Mouse (Mus musculus) spleen, adult 12 weeks (tissue): Measurements from ENCODE around the gene Rest.
"Not testable (repeated sequence)": the region's sequence is repeated elsewhere in the genome, so short reads cannot be mapped to it uniquely, and the experiment has no call there.

Experiments used
- DNase-seq: peaks from one replicate; pipeline ENCODE4 v3.0.0; 2022; ENCODE audit warnings: low spot score

The Rest gene

DNA sequence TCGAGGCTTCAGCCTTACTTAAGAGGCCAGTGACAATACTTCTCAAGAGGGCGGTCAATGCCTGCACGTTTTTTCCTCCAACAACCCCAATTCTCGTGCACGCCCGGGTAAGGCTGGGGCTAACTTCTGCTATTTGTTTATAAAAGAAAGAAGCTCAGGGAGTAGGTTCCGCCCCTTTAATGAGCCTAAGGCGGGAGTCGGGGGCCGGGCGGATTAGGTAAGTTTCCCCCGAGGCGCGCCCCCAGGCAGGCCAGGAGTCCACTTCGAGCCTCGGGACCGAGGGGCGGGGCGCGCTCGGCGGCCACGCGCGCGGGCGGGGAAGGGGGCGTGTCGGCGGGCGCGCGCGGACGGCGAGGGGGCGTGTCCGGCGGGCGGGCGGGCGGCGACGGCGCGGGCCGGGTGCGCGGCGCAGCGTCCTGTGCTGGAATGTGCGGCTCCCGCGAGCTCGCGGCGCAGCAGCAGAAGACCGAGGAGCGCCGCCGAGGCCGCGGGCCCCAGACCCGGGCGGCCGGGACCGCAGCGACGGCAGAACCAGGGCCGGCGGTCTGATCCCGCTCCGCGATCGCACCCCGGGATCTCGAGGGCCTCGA, at the start of gene Rest:
TSS of gene Rest (plus strand) at position 411 of the 590 bp plus-strand sequence.
- DNase-seq: peak; percentile 73

GRCm38 (mm10) chr5:77217211-77217610, 48.1 kb upstream of the Rest start:
- DNase-seq: peak; percentile 51

- DNase-seq: no peak
These were observed 47.6 kb upstream of the Rest start for GRCm38 (mm10) chr5:77217724-77218123.

DNA sequence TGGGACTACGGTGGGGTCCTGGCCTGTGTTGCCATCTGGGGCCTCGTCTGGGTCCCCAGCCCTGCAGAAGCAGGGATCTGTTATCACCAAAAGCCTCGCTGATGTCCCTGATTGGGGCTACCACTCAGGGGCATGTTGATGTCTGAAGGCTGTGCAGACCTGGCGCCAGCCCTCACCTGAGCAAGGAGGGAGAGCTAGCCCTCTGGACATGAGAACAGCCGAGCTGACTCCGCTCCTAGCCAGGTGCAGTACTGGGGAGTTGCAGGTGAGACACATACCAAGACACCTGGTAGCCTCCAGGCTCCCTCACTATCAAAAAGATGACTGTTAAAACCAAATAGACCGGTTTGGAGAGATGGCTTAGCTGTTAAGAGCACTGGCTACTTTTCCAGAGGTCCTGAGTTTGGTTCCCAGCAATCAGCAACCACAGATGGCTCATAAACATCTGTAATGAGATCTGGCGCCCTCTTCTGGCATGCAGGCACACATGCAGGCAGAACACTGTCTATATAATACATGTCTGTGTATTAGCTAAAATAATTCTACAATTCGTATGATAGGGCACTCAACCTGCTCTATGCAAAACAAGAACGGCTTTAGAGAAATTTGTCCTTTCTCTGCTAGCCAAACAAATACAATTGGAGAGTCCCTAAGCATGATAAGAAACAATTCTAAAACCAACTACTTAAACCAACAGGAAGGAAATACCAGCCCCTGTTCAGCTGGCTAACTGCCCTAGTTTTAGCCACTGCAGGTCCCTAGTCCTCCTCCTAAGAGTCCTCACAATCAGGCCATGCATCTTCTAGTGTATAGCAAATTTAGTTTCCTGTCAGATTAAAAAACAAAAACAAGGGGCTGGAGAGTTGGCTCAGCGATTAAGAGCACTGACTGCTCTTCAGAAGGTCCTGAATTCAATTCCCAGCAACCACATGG, 42.0 kb upstream of the Rest start:
- DNase-seq: peak; percentile 7

GRCm38 (mm10) chr5:77228986-77229385, 36.3 kb upstream of the Rest start:
- DNase-seq: no peak

- not testable (repeated sequence) for DNase-seq
These were observed 33.4 kb upstream of the Rest start for GRCm38 (mm10) chr5:77231863-77232262.

DNA sequence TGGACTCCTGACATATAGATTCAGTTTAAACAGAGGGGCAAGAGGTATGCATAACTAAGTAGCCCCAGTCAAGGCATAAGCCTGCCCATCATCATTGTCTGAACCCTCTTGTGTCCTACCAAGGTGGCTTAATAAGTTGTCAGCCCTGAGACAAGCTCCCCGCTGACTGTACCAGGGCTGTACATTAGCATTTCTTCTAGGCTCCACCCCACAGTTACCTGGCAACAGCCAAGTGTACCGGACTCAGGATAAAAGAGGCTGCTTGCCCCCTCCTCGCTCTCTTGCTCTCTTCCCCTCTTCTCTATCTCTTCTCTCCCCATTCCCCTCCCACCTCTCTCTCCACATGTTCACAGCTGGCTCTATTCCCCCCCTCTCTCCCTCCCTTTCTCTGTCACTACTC, 30.4 kb upstream of the Rest start:
- DNase-seq: no peak

- no peak for DNase-seq
These were observed 28.2 kb upstream of the Rest start for GRCm38 (mm10) chr5:77237104-77237503.

GRCm38 (mm10) chr5:77244331-77244987, 20.8 kb upstream of the Rest start:
- DNase-seq: no peak

- DNase-seq: no peak
These were observed 19.9 kb upstream of the Rest start for GRCm38 (mm10) chr5:77245463-77245786.

DNA sequence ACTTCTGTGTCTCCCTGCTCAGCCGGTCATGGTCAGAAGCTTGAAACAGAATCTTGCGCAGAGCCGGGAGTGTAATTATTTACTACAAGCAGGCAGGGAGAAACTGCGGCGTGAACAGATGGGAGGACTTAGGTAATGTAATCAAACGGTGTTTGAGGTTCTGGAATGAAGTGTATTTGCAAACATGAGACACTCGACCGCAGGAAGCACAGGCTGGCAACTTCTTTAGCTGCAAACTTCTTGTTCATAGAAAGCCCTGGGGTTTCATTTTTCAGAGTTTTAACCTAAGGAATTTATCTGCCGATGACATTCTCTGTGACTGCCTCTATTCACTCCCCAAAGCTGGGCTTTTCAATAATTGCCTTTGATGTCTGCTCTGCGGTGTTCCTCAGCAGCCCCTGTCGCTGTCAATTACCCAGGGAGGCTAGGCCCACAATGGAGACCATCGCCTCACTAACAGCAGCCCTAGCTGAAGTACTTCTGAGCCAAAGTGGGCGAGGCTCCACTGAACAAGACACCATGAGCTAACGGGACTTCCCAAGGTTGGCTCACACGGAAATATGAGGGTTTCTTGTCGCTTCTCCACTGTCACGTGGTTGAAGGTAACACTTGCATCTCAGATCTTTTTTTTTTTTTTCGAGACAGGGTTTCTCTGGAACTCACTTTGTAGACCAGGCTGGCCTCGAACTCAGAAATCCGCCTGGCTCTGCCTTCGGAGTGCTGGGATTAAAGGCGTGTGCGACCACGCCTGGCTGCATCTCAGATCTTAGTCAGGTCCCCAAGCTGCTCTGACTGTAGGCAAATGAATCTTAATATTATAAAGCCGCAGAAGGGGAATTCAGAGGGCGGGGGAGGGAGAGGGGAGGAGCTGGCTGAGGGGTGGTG, 19.3 kb upstream of the Rest start:
- DNase-seq: peak; percentile 26

GRCm38 (mm10) chr5:77250083-77250482, 15.2 kb upstream of the Rest start:
- DNase-seq: no peak

DNA sequence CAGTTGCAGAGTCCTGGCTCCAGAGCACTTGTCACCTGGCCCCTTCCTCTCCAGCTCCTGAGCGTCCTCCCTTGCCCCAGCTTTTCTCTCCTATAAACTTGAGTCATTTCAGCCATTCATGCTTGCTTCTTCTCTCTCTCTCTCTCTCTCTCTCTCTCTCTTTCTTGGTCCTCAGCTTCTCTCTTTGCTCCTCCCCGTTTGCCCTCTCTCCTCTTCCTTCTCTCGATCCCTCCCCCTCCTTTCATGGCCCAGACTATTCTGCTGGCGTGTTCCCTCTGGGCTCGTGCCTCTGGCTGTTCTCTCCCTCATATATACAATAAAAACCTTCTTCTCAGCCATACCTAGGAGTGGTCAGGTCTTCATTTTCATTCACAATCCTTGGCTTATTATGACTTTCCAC, 13.6 kb upstream of the Rest start:
- no peak for DNase-seq

- DNase-seq: no peak
These were observed 13.0 kb upstream of the Rest start for GRCm38 (mm10) chr5:77252115-77252827.

DNA sequence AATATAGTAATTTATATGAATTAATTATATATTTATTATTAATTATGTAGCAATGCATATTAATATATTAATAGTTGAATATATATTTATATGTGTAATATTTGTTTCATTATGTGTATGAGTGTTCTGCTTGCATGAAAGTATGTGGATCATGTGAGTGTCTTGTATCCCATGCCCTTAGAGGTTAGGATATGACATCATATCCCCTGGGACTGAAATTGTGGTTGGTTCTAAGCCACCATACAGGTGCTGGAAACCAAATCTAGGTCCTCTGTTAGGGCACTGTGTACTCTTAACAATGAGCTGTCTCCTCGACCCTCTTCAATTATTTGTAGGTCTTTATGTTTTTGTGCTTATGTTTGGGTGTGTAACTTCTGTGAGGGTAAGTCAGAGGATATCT, 12.1 kb upstream of the Rest start:
- no peak for DNase-seq

DNA sequence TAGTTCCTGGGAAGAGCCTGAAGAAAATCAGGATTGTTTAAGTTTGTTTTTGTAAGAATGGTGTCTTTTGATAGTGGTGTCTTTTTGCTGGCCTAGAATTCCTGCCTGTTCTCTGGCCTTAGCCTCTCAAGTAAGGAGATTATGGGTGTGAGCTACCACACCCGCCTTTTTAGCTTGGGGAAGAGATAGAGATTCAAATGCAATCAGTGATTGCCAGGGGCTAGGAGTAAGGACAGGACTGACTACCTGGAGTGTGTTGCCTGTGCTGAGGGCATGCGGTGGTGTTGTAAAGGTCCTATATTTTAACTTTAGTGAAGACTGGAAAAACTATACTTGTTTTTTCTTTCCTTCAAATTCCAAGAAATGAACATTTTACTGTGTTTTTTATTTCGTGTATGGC, 10.9 kb upstream of the Rest start:
- DNase-seq: no peak

- DNase-seq: no peak
These were observed 7.7 kb upstream of the Rest start for GRCm38 (mm10) chr5:77257603-77258002.

GRCm38 (mm10) chr5:77259315-77259714, 6.0 kb upstream of the Rest start:
- no peak for DNase-seq

DNA sequence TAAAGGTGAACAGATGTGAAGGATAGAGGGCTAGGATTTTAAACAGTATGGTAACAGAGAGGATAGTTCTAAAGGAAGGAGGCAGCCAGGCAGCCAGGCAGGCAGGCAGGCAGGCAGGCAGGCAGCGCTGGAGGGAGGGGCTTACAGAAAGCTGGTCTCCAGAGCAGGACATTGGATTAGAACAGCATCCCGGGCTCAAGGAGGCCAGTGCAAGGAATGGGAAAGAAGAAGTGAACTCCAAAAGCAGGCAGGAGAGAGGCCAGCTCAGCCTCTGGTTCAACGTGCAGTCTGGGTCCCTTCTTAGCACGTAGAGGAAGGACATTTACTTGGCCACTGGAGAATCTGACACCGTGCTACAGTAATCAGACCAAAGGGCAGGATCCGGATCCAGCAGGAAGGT, 5.2 kb upstream of the Rest start:
- no peak for DNase-seq

DNA sequence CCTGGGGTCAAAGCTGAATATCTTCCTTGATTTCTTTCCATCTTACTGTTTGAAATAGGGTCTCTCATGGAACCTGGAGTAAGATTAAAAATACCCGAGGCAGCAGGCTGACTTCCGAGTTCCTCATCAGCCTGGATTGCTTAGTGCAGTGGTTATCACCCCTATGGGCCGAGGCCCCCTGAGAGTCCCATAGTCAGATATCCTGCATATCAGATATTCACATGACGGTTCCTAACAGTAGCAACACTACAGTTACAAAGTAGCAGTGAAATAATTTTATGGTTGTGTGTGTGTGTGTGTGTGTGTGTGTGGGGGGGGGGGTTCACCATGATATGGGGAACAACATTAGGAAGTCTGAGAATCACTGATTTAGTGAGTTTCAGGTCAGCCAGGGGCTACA, 4.2 kb upstream of the Rest start:
- DNase-seq: no peak

DNA sequence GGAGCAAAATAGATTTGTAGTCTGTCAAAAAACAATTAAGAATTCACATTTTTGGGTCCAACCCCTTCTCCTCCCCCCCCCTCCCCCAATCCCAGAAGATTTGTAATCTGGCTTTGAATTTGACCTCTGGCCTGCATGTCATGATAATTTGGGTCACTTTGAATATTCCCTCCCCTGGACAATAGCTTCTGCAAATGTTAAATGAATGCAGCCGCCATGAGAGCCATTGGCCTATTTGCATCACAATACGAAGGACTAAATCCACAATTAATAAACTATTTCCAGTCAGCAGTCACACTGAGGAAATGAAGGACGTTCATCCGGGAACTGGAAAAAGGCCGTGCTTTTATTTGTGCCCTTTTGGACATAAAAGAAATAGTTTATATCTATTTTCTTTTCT, 3.2 kb upstream of the Rest start:
- no peak for DNase-seq

DNA sequence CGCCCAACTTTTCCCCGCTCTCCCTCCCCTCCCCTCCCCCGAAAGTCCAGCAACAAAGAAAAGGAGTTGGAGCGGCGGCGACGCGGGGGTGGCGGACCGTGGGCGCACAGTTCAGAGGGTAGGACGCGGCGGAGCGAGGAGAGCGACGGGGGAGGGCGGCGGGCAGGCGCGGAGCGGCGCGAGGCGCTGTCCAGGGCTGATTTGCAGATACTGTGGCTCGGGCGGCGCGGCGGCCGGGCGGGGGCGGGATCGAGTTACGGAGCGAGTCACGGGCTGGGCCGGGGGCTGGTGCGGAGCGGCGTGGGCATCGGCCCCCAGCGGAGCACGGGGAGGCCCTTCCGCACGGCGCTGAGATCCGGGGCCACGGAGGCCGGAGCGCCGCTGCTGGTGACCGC, 377 bp downstream of the Rest start:
- peak; percentile 53 for DNase-seq
